Mouse (Mus musculus) layer of hippocampus, postnatal 36 days (tissue): ENCODE measurements around the gene March7. TPM values are rescaled to one million over a fixed set of nuclear protein-coding genes. Genes with fewer than 3 reads are reported as not detected.
A peak's percentile ranks its signal among the peaks of the same experiment; 100 is the strongest.

Experiments used
- DNase-seq, 2 experiments: peaks; one replicate each; pipeline ENCODE4 v3.0.0; 2022
- total RNA-seq, 2 experiments: library from RNA; stranded (reverse); gene quantifications; 2 replicates each; pipeline ENCODE4 v1.2.3; 2021

Gene March7
- 10 to 100 TPM; 62.5 to 69.9 TPM for total RNA-seq

GRCm38 (mm10) chr2:60209703-60210651 lies at the start of gene March7, which contains the start of gene Baz2b:
TSS of gene March7 (plus strand) at chr2:60209887.
TSS of gene Baz2b (minus strand) at chr2:60209839.
- DNase-seq, result peak; percentile 83 to 86

DNA sequence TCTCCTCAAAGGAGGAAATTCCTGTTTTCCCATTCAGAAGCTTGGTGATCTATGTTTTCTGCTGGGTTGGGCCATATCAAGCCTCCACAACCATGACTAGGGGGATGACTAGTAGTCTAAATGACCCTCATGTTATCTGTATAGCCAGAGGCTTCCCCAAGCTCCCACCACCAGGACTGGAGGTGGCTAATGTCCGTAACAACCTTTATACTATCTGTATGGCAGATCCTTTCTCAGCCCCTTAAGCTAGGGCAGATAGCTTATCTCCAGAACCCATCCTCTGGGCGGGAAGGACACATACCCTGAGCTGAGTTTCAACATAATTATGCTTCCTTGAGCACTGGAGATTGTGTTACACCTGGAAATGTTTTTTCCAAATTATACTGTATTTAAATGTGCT lies 45.9 kb upstream of the March7 start:
- DNase-seq, result no peak

- DNase-seq, result no peak
Observed at GRCm38 (mm10) chr2:60165679-60166078, 44.0 kb upstream of the March7 start.

DNA sequence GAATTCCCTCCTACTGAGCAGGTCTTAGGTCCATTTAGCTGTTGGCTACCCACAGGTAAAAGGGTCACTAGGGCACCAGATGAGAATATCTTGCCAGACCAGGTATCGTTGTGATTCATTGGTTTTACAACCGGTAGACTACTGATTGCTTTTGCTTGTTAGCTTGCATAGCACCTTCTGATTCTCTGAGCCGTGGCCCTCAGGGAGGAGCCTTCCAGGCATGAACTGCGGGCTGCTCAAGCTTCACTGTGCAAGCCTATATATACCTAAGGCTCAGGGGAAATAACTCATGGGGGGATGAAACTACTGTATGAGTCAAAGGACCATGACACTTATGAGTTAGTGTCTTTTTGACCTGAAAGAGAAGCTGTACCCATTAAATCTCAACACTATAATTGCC lies 42.8 kb upstream of the March7 start:
- no peak for DNase-seq

- no peak for DNase-seq
Observed at GRCm38 (mm10) chr2:60171786-60172530, 37.7 kb upstream of the March7 start.

DNA sequence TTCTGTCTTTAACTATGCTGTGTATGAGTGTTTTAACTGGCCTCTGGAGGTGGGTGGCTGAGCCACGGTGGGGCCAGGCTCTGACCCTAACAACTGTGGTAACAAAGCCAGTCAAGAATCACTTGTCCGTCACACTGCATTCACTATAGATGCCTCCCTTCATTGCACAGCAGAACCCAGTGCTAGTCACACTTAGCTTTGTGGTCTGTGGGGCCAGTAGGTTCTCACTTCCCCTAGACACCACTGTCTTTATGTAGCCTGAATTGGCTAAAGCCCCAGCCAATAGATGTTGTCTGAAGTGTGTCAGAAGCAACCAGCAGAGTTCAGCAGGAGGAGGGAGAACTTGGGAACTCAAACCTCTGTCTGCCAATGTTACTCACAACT lies 37.2 kb upstream of the March7 start:
- DNase-seq, result no peak

DNA sequence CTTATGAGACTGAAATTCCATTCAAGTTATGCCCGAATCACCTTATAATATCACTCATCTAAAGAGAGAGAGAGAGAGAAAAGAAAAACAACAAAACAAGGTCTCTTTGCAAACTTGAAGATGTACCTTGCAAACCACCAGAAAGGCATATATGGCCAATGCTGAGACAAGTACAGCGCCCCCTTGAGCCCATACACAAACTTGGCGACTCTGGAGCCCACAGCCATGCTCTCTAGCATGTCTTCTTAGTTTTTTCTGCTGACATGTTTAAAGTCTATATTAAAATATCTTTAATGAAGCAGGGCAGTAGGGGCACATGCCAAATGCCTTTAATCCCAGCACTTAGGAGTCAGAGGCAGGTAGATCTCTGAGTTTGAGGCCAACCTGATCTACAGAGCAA lies 36.5 kb upstream of the March7 start:
- no peak for DNase-seq

DNA sequence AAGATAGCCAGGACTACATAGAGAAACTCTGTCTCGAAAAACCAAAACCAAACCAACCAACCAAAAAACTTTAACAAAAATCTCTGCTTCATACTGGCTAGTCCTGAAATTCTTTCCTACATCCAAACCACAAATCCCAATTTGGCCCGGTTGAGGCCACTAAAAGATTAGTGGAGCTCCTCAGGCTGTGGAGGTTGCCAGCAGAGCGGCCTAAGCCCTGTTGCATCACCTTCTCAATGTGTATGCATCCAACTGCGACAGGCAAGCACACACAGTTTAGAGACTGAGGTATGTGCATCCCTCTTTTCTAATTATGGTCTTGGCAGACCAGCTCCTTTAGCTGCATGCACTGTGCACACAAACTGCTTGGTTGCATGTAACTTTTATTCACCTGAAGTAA lies 36.1 kb upstream of the March7 start:
- no peak for DNase-seq

DNA sequence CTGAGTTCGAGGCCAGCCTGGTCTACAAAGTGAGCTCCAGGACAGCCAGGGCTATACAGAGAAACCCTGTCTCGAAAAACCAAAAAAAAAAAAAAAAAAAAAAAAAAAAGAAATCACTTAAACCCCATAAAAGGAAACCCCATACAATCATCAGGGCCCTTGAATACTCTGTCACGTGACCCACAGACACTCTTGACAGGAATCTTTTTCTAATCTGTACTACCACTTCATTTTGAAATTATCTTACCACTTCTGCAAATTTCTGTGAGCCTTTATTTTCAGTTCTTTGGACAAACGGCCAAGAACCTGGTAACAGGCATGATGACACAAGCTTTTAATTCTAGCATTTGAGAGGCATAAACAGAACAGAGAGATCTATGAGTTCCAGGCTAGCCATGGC lies 34.6 kb upstream of the March7 start:
- DNase-seq, result no peak

- DNase-seq, result no peak
Observed at GRCm38 (mm10) chr2:60176087-60176486, 33.6 kb upstream of the March7 start.

DNA sequence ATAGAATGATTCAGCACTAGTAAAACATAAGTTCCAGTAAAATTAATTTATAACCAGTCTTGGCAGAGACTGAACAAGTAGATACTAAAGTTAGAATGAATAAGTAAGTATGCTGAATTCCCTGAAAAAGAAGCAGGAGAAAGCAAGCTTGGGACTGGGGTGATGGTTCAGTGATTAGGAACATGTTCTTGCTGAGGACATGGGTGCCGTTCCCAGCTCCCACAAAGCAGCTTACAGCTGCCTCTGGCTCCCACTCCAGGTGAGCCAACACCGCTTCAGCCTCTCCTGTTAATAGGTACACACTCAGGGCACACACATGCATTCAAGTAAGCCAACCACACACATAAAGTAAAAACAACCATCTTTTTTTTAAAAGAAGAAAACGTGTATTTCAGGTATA lies 32.2 kb upstream of the March7 start:
- DNase-seq, result no peak

- no peak for DNase-seq
Observed at GRCm38 (mm10) chr2:60181696-60182095, 28.0 kb upstream of the March7 start.

GRCm38 (mm10) chr2:60196841-60197240 lies 12.8 kb upstream of the March7 start:
- no peak for DNase-seq

- no peak for DNase-seq
Observed at GRCm38 (mm10) chr2:60200051-60200562, 9.6 kb upstream of the March7 start.

DNA sequence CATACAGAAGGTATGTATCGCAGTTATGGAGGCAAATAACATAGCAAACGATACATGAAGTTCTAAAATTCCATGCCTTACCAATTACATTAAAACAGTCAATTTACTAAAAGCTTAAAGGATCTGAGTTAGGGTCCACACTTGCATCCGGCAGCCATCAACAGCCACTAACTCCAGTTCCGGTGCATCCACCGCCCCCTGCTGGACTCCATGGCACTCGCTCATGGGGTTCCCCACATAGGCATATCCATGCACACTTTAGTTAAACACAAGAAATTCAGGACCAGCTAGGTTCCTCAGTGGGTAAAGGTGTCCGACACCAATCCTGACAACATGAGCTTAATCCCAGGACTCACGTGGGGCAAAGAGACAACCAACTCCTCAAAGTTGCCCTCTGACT lies 9.0 kb upstream of the March7 start:
- no peak for DNase-seq

GRCm38 (mm10) chr2:60202900-60203530 lies 6.7 kb upstream of the March7 start:
- DNase-seq, result no peak

DNA sequence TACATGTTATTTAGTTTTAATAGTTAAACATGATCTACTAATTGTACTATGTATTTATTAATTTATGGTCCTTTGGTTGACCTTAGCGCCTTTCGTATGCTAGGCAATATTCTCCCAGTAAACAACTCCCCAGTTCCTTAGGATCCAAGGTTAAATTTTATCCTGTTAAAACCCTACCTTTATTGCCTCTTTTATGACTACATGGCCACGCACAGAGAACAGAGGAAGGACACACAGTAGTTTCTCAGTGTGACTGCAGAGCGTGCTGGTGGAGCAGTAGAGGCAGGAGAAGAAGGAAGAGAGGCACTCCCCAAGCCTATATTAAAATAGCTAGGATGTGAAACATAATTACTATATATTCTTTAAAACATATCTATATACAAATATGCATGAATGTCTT lies 6.0 kb upstream of the March7 start:
- no peak for DNase-seq

GRCm38 (mm10) chr2:60204162-60204561 lies 5.5 kb upstream of the March7 start:
- DNase-seq, result no peak

- no peak for DNase-seq
Observed at GRCm38 (mm10) chr2:60205795-60206194, 3.9 kb upstream of the March7 start.

- DNase-seq, result peak; percentile 54 to 55
Observed at GRCm38 (mm10) chr2:60209122-60209611, 520 bp upstream of the March7 start.

GRCm38 (mm10) chr2:60210821-60211220 lies 1.1 kb downstream of the March7 start:
- no peak for DNase-seq

DNA sequence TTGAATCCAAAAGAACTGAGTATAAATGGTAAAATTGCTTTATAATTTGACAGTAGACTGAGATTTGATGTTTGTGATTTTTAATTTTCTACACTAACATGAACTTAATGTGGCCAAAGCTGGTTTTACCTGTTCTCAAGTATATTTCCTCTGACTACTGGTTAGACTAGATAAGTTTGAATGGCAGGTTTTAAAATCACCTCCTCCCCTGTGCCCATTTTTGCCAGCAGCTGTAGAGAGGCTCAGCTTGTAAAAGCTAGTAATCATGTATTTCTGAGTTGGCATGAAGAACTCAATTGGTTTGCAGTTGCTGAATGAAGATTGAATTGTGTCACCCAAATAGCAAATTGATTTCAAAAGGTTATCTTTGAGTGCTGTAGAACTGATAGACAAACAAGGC lies 2.8 kb downstream of the March7 start:
- DNase-seq, result no peak

DNA sequence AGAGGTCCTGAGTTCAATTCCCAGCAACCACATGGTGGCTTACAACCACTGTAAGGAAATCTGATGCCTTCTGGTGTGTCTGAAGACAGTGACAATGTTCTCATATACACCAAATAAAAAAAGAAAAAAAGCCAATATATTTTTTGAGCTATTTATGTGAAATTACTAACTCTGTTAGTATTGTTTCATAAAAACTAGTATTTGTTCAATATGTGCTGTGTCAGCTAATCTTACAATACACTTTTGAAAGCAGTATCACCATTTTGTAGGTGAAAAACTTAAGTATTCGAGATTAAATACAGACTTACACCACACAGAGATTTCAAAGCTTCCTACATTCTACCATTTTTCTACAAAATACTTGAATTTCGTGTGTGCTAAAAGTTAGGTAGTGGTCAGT lies 5.0 kb downstream of the March7 start:
- DNase-seq, result no peak
